Mouse (Mus musculus): ENCODE results near the gene Srpx2.

DNA sequence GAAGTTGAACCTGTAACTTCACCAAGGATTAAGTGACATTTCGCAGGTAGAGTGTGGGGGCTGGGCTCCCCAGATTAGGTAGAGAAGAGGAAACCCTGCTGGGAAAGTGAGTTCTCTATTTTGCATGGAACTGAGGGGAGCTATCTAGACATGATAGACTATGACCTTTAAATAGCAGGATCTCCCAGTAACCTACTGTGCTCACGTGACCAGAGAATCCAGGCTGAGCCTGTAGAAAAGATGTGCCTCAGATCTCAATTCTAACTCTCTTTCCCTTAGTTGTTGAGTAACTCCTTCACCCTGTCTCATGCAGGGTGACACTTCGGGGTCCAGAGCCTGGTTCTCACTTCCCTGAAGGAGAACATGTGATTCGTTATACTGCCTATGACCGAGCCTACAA, 18.5 kb downstream of the Srpx2 start:
- TF ChIP-seq CTCF (IDR thresholded peaks at IDR 0.05; ENCODE audit: extremely low read depth, insufficient read depth, insufficient read length, insufficient replicate concordance) (no peak), POLR2A (IDR thresholded peaks at IDR 0.05; ENCODE audit: low read depth, low read length) (no peak)
